Mouse (Mus musculus) T-cell, adult 2 months (primary cell): ENCODE results near the gene Gzmm.
A peak's percentile ranks its signal among the peaks of the same experiment; 100 is the strongest.

Experiments
- DNase-seq: peaks from one replicate; pipeline ENCODE4 v3.0.0; 2022; ENCODE audit warnings: low spot score

Gene Gzmm

GRCm38 (mm10) chr10:79688720-79689119, at the start of gene Gzmm:
Gene Gzmm (plus strand): TSS chr10:79689020.
- DNase-seq, result no peak

- no peak for DNase-seq
Measured at GRCm38 (mm10) chr10:79645711-79646110, 43.1 kb upstream of the Gzmm start, which contains the start of gene Odf3l2. Gene Odf3l2 (minus strand): TSS chr10:79645738.

- peak; percentile 47 for DNase-seq
Measured at GRCm38 (mm10) chr10:79649070-79649751, 39.6 kb upstream of the Gzmm start.

GRCm38 (mm10) chr10:79652789-79653188, 36.0 kb upstream of the Gzmm start:
- no peak for DNase-seq

- DNase-seq, result no peak
Measured at GRCm38 (mm10) chr10:79654946-79655395, 33.8 kb upstream of the Gzmm start.

GRCm38 (mm10) chr10:79658829-79659228, 30.0 kb upstream of the Gzmm start:
- DNase-seq, result no peak

GRCm38 (mm10) chr10:79660298-79660697, 28.5 kb upstream of the Gzmm start:
- DNase-seq, result no peak

- no peak for DNase-seq
Measured at GRCm38 (mm10) chr10:79661861-79662260, 27.0 kb upstream of the Gzmm start.

GRCm38 (mm10) chr10:79664131-79664665, 24.6 kb upstream of the Gzmm start, which contains the start of gene Madcam1:
Gene Madcam1 (plus strand): TSS chr10:79664559.
- peak; percentile 63 for DNase-seq

GRCm38 (mm10) chr10:79665051-79665450, 23.8 kb upstream of the Gzmm start:
- no peak for DNase-seq

GRCm38 (mm10) chr10:79666493-79666892, 22.3 kb upstream of the Gzmm start:
- DNase-seq, result no peak

GRCm38 (mm10) chr10:79668076-79668475, 20.7 kb upstream of the Gzmm start:
- DNase-seq, result no peak

GRCm38 (mm10) chr10:79668771-79669575, 19.8 kb upstream of the Gzmm start, which contains the start of gene Tpgs1:
Gene Tpgs1 (plus strand): TSS chr10:79669369.
- DNase-seq, result peak; percentile 89

GRCm38 (mm10) chr10:79669576-79670057, 19.2 kb upstream of the Gzmm start:
- DNase-seq, result peak; percentile 56

- DNase-seq, result no peak
Measured at GRCm38 (mm10) chr10:79670071-79670888, 18.5 kb upstream of the Gzmm start.

- DNase-seq, result no peak
Measured at GRCm38 (mm10) chr10:79671396-79672087, 17.3 kb upstream of the Gzmm start.

- DNase-seq, result no peak
Measured at GRCm38 (mm10) chr10:79672088-79672455, 16.7 kb upstream of the Gzmm start.

GRCm38 (mm10) chr10:79673054-79673453, 15.8 kb upstream of the Gzmm start:
- DNase-seq, result no peak

GRCm38 (mm10) chr10:79675346-79676035, 13.3 kb upstream of the Gzmm start:
- no peak for DNase-seq
